Mouse (Mus musculus): Measurements from ENCODE around the gene Vegfa. TPM values are rescaled to one million over a fixed set of nuclear protein-coding genes. Genes with fewer than 3 reads are reported as not detected.
A peak's percentile ranks its signal among the peaks of the same experiment; 100 is the strongest.

Vegfa gene
- 3.4 and 4.6 TPM in 2 replicates for polyA plus RNA-seq (2014; fragmentation: Nextera tagmentation; extraction: Ambion mirVana)

DNA sequence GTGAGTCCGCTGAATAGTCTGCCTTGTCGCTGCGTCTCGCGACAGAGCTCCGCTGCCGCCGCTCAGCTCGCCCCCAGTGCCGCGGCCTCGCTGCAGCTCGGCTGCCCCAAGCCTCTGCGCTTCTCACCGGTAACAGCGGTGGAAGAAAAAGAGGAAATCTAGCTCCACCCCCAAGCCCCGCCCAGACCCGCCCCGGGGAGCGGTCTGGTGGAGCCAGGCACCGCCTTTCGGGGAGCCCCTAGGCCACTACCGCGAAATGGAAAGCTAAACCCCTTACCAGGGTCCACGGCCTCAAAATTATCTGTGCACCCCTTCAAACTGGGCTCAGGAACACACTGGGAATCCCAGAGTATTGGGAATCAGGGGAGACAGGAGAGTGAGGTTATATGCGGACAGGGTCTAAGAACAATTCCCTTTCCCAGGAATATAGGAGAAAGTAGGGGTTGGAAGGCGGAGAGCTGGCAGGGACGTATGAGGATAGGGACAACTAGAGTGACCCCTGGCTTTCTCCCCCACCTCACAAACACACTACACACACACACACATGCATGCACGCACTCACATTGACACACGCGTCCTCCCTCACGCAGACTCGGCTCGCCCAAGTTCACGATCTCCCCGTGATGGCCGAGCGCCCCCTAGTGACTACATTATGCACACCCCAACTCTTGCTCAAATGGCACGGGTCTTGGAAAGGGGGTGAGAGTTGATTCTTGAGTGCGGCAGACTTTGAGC, at the start of gene Vegfa:
Gene Vegfa, minus strand, starts transcription at position 113 of the 735 bp plus-strand sequence.
- Histone ChIP-seq H3K4me2 (peak within 1 kb of the TSS; percentile 97), H3K4me1 (replicated peaks; ENCODE audit: control insufficient read depth, insufficient read depth, low read length) (peaks cover 44% of the 10 kb centered on the region), H3K27me3 (replicated peaks; ENCODE audit: control insufficient read depth, insufficient read depth, low read length) (no peaks in the 10 kb centered on the region), H3K4me3 (ENCODE audit: low read depth, low read length) (peak within 1 kb of the TSS; percentile 95), H3K9ac (ENCODE audit: low read depth, low read length) (peak within 1 kb of the TSS; percentile 96), H3K36me3 (ENCODE audit: control insufficient read depth, insufficient read depth, low read length) (no peaks in the 10 kb centered on the region), H3K9me3 (ENCODE audit: control insufficient read depth, low read length) (no peaks in the 10 kb centered on the region), H3K27ac (ENCODE audit: low read depth, low read length) (peak within 1 kb of the TSS; percentile 96)
- ATAC-seq (replicated peaks; ENCODE audit: low FRiP score), result peak; percentile 85
- DNase-seq (ENCODE audit: low spot score), result peak; percentile 95
- WGBS, result under 1% methylated on average over 40 of the region's 40 CpGs

DNA sequence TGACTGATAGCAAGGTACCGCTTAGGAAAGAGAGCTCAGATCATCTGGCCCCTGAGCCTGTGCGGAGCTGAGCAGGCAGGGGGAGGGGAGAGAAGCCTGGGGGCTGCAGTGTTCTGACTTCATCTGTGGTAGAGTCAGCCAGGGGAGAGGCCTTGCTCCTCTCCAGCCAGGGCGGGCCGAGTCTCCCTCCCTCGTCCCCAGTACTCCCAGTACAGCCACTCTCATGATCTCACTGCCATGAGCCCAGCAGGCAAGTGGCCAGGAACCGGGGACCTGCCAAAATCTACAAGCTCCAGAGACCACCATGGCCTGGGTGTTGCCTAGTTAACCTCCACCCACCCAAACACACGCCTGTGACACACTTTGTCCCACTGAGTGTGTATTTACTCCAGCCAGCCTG, 49.5 kb upstream of the Vegfa start:
- ATAC-seq (replicated peaks; ENCODE audit: low FRiP score), result no peak; the same call in 1 of the 2 replicates

DNA sequence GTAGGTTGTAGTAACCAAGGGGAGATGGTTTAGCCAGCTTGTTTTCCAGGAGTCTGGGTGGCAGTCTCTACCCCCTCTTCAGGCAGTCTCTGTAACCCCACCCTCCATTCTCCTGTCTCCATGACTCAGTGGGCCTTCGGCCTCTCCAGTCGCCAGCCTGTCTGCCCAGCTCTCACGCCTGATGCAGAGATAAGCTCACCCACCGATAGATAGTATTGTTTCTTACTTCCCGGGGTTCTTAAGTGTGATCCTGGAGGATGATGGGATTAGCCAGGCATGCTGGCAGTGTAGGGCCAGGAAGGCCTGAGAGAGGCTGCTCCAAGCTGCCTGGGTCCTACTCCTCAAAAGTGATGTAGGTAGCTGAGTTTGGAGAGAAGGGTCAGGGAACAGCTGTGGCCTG, 48.9 kb upstream of the Vegfa start:
- H3K4me2 ChIP-seq, result no peak overlapping the region
- no peaks in the 10 kb centered on the region for H3K27me3 ChIP-seq (replicated peaks; ENCODE audit: control insufficient read depth, insufficient read depth, low read length)
- WGBS, result 43% methylated on average over 5 of the region's 5 CpGs
- no peak overlapping the region for H3K27ac ChIP-seq (ENCODE audit: low read depth, low read length)
- no peak overlapping the region for H3K4me3 ChIP-seq (ENCODE audit: low read depth, low read length)
- no peak for DNase-seq (ENCODE audit: low spot score)
- peaks cover 2% of the 10 kb centered on the region; the same call in 1 of the 2 replicates for H3K4me1 ChIP-seq (replicated peaks; ENCODE audit: control insufficient read depth, insufficient read depth, low read length)
- H3K9ac ChIP-seq (ENCODE audit: low read depth, low read length), result no peak overlapping the region
- peaks cover 3% of the 10 kb centered on the region for H3K9me3 ChIP-seq (ENCODE audit: control insufficient read depth, low read length)
- no peak for ATAC-seq (replicated peaks; ENCODE audit: low FRiP score)
- H3K36me3 ChIP-seq (ENCODE audit: control insufficient read depth, insufficient read depth, low read length), result no peaks in the 10 kb centered on the region

More for the DNA sequence above, 49.5 kb upstream of the Vegfa start:
- WGBS, result 42% methylated on average over 7 of the region's 7 CpGs
- Histone ChIP-seq H3K9me3 (ENCODE audit: control insufficient read depth, low read length) (peaks cover 3% of the 10 kb centered on the region), H3K4me2 (no peak overlapping the region), H3K27me3 (replicated peaks; ENCODE audit: control insufficient read depth, insufficient read depth, low read length) (no peaks in the 10 kb centered on the region), H3K27ac (ENCODE audit: low read depth, low read length) (no peak overlapping the region), H3K4me1 (replicated peaks; ENCODE audit: control insufficient read depth, insufficient read depth, low read length) (peaks cover 6% of the 10 kb centered on the region), H3K9ac (ENCODE audit: low read depth, low read length) (no peak overlapping the region), H3K4me3 (ENCODE audit: low read depth, low read length) (no peak overlapping the region), H3K36me3 (ENCODE audit: control insufficient read depth, insufficient read depth, low read length) (no peaks in the 10 kb centered on the region)
- no peak for DNase-seq (ENCODE audit: low spot score)

DNA sequence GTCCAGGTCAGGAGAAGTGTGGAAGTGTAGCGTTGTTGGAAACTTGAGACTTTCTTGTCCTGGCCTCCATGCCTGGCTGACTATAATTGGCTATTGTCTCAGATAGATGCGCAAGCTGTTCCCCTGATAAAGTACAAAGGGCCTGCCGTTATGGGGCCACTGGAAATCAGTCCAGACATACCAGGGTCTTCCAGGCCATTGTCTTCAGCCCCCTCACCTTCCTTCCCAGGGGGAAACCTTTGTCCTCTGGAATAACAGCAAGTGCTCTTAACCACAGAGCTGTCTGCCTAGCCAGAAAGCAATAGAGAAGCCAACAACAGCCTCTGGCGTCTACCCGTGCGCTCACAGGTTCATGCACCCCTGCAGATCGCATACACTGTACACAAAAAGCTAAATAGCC, 48.2 kb upstream of the Vegfa start:
- Histone ChIP-seq H3K9me3 (ENCODE audit: control insufficient read depth, low read length) (peaks cover 3% of the 10 kb centered on the region), H3K4me3 (ENCODE audit: low read depth, low read length) (no peak overlapping the region), H3K27ac (ENCODE audit: low read depth, low read length) (no peak overlapping the region), H3K9ac (ENCODE audit: low read depth, low read length) (no peak overlapping the region), H3K4me2 (no peak overlapping the region), H3K27me3 (replicated peaks; ENCODE audit: control insufficient read depth, insufficient read depth, low read length) (no peaks in the 10 kb centered on the region), H3K4me1 (replicated peaks; ENCODE audit: control insufficient read depth, insufficient read depth, low read length) (peaks cover 2% of the 10 kb centered on the region; the same call in 1 of the 2 replicates), H3K36me3 (ENCODE audit: control insufficient read depth, insufficient read depth, low read length) (no peaks in the 10 kb centered on the region)
- DNase-seq (ENCODE audit: low spot score) (no peak), ATAC-seq (replicated peaks; ENCODE audit: low FRiP score) (no peak)
- WGBS, result 65% methylated on average over 7 of the region's 7 CpGs

DNA sequence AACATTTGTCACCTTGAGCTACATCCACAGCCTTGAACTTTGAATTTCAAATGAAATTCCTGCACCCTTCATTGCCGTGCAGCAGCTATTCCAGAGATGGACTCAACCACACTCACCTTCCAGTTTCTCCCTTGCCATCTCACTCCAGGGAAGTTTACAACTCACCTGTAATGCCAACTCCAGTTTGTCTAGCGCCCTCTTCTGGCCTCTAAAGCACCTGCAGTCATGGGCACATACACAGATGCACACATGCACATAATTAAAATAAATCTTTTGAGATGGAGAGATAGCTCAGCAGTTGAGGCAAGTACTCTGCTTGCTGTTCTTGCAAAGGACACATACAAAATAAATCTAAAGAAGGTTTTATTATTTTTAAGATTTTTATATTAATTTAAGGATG, 46.9 kb upstream of the Vegfa start:
- H3K9ac ChIP-seq (ENCODE audit: low read depth, low read length), result no peak overlapping the region
- H3K36me3 ChIP-seq (ENCODE audit: control insufficient read depth, insufficient read depth, low read length), result no peaks in the 10 kb centered on the region
- H3K27ac ChIP-seq (ENCODE audit: low read depth, low read length), result no peak overlapping the region
- H3K4me2 ChIP-seq, result no peak overlapping the region
- peaks cover 3% of the 10 kb centered on the region for H3K9me3 ChIP-seq (ENCODE audit: control insufficient read depth, low read length)
- no peak for ATAC-seq (replicated peaks; ENCODE audit: low FRiP score)
- H3K27me3 ChIP-seq (replicated peaks; ENCODE audit: control insufficient read depth, insufficient read depth, low read length), result no peaks in the 10 kb centered on the region
- H3K4me1 ChIP-seq (replicated peaks; ENCODE audit: control insufficient read depth, insufficient read depth, low read length), result peaks cover 9% of the 10 kb centered on the region
- WGBS, result 60% methylated on average over 2 of the region's 2 CpGs
- DNase-seq (ENCODE audit: low spot score), result no peak
- no peak overlapping the region for H3K4me3 ChIP-seq (ENCODE audit: low read depth, low read length)

DNA sequence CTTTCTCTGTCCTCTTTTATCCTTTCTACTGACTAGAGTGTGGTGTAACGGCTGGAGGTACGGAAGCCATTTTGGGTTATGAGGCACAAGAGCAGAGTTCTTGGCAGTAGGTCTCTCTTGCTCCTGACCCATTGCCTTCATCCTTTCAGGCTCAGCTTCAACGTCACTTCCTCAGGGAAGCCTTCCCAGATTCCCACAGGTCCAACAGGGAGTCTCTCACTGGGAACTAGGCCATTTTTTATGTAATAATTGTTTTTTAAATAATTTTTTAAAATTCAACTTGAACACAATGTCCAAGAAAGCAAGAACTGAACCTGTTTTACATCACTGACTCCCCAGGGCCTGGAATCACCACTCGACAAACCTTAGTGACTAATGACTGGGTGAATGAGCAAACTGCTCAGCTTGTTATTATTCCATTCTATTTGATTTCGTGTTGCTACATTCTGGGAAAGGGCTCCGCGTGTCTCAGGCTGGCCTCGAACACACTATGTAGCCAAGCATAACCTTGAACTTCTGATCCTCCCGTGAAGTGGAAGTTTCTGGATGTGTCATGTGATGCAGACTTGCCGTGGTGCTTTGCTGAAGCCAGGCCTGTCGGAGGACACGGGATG, 45.9 kb upstream of the Vegfa start:
- DNase-seq (ENCODE audit: low spot score), result no peak
- Histone ChIP-seq H3K27me3 (replicated peaks; ENCODE audit: control insufficient read depth, insufficient read depth, low read length) (no peaks in the 10 kb centered on the region), H3K4me3 (ENCODE audit: low read depth, low read length) (no peak overlapping the region), H3K36me3 (ENCODE audit: control insufficient read depth, insufficient read depth, low read length) (no peaks in the 10 kb centered on the region), H3K9ac (ENCODE audit: low read depth, low read length) (no peak overlapping the region), H3K4me2 (no peak overlapping the region), H3K9me3 (ENCODE audit: control insufficient read depth, low read length) (peaks cover 3% of the 10 kb centered on the region), H3K27ac (ENCODE audit: low read depth, low read length) (no peak overlapping the region), H3K4me1 (replicated peaks; ENCODE audit: control insufficient read depth, insufficient read depth, low read length) (peaks cover 15% of the 10 kb centered on the region)
- 92% methylated on average over 12 of the region's 12 CpGs for WGBS
- ATAC-seq (replicated peaks; ENCODE audit: low FRiP score), result no peak

DNA sequence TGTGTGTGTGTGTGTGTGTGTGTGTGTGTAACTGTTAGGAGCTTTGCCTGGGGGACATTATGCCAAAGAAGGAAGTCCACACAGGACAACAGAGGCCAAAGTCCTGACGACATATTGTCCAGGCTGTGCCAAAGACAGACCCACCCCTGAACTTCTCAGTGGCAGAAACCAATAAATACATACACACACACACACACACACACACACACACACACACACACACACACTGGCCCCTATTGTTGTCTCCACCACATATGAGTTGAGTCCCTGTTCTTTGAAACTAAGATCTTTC, 44.0 kb upstream of the Vegfa start:
- no peak for DNase-seq (ENCODE audit: low spot score)
- Histone ChIP-seq H3K4me3 (ENCODE audit: low read depth, low read length) (no peak overlapping the region), H3K9me3 (ENCODE audit: control insufficient read depth, low read length) (peaks cover 3% of the 10 kb centered on the region), H3K4me2 (no peak overlapping the region), H3K36me3 (ENCODE audit: control insufficient read depth, insufficient read depth, low read length) (no peaks in the 10 kb centered on the region), H3K27ac (ENCODE audit: low read depth, low read length) (no peak overlapping the region), H3K9ac (ENCODE audit: low read depth, low read length) (no peak overlapping the region), H3K27me3 (replicated peaks; ENCODE audit: control insufficient read depth, insufficient read depth, low read length) (no peaks in the 10 kb centered on the region), H3K4me1 (replicated peaks; ENCODE audit: control insufficient read depth, insufficient read depth, low read length) (peaks cover 15% of the 10 kb centered on the region)
- no peak for ATAC-seq (replicated peaks; ENCODE audit: low FRiP score)
- WGBS, result 76% methylated on average over 1 of the region's 1 CpGs

DNA sequence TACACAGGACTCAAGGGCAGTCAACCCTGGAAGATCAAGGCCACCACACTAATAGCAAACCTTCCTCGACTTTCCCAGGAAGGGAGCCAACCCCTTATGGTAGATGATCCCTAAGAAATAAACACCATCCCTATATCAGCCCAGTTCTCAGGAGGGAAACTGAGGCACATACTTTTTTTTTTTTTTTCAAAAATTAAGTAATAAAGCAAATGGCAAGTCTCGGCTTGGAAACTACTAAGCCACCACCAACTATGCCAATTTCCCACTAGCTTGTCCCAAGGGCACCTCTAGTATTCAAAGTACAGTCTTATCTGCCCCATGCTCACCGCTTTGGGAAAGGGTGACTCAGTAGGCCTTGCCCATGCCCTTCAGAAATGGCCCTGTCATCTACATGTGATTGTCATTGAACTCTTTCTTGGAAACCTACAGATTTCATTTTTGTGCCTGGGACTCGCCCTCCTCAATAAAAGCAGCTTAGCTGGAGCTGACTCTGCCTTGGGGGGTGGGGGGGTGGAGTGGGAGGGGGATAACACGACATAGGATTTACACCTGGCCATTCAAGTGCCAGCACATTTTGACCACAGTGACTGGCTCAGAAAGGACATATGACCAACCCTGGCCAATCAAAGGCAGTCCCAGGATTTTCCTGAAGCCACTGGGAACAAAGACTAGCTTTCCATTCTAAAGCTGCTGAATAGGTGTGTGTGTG, 43.5 kb upstream of the Vegfa start:
- no peak overlapping the region for H3K9ac ChIP-seq (ENCODE audit: low read depth, low read length)
- H3K27me3 ChIP-seq (replicated peaks; ENCODE audit: control insufficient read depth, insufficient read depth, low read length), result no peaks in the 10 kb centered on the region
- DNase-seq (ENCODE audit: low spot score), result no peak
- H3K4me3 ChIP-seq (ENCODE audit: low read depth, low read length), result no peak overlapping the region
- H3K4me2 ChIP-seq, result no peak overlapping the region
- H3K4me1 ChIP-seq (replicated peaks; ENCODE audit: control insufficient read depth, insufficient read depth, low read length), result peaks cover 15% of the 10 kb centered on the region
- no peak overlapping the region for H3K27ac ChIP-seq (ENCODE audit: low read depth, low read length)
- 74% methylated on average over 5 of the region's 5 CpGs for WGBS
- peaks cover 3% of the 10 kb centered on the region for H3K9me3 ChIP-seq (ENCODE audit: control insufficient read depth, low read length)
- H3K36me3 ChIP-seq (ENCODE audit: control insufficient read depth, insufficient read depth, low read length), result no peaks in the 10 kb centered on the region
- no peak for ATAC-seq (replicated peaks; ENCODE audit: low FRiP score)

All from liver, embryonic 11.5 days (tissue).